Comparison of ENCODE assay signal across 12 mouse cellular contexts in the genomic region with DNA sequence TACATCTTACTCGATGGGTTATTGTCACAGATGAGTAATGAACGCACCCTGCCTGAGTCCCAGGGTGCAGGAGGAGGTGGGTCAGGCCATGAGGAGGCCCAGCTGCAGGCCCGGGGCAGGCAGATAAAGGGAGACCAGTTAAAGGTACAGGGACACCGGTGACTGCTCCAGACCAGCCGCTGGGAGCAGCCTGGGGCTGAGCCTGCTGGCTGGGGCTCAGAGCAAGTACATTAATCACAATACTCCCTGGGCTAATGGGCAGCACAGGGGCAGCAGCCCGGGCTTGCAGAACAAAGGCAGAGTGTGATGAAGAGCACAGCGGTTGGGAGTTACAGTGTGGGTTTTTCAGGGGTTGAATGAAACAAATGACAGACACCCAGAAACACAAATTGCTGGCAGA.
DNase-seq lines count a peak whose midpoint lies in the region; ATAC-seq and TF ChIP-seq lines count a peak whose summit lies in the region.
"Had no signal": no experiment of that assay in that cellular context is flagged by ENCODE, and none has a peak within 500 bp of the region (broad histone marks: within the 10 kb centered on the region; RNA-seq: fewer than 3 reads in every experiment).

No protein-coding gene starts in this region.

- 0 out of 2 replicates have a peak, but pooled peaks have one; percentile 26 for ATAC-seq in heart, embryonic 11.5 days (replicated peaks; ENCODE audit: insufficient number of reproducible peaks, low FRiP score, low TSS enrichment)
- peak; percentile 53; the same call in 1 of the 2 replicates for ATAC-seq in midbrain, embryonic 14.5 days (ENCODE audit: low FRiP score, low TSS enrichment)
- ATAC-seq in liver, embryonic 12.5 days = no peak
- ATAC-seq: inflammation-experienced regulatory T-cells, adult 6 months; Patski had no signal

- WGBS in heart, embryonic 11.5 days (ENCODE audit: insufficient replicate concordance) = 23% methylated on average over 7 of the region's 7 CpGs
- 11% methylated on average over 7 of the region's 7 CpGs for WGBS in midbrain, embryonic 14.5 days
- WGBS in liver, embryonic 12.5 days (ENCODE audit: insufficient replicate concordance) = 36% methylated on average over 7 of the region's 7 CpGs

- no peaks in the 10 kb centered on the region for H3K9me3 ChIP-seq in heart, embryonic 11.5 days (replicated peaks; ENCODE audit: control insufficient read depth, low read length)
- H3K9me3 ChIP-seq in midbrain, embryonic 14.5 days (ENCODE audit: control insufficient read depth, low read length) = no peaks in the 10 kb centered on the region
- H3K9me3 ChIP-seq in liver, embryonic 12.5 days (replicated peaks) = no peaks in the 10 kb centered on the region
- H3K9me3 ChIP-seq: embryonic facial prominence, embryonic 12.5 days had no signal

- no peak for DNase-seq in heart, postnatal 36 days
- DNase-seq in brain, embryonic 14.5 days (ENCODE audit: low read depth) = peak; percentile 70
- peak; percentile 26 for DNase-seq in forelimb bud, embryonic 11.5 days (ENCODE audit: low read depth, low spot score)
- peak; percentile 44 for DNase-seq in midbrain, embryonic 14.5 days
- no peak for DNase-seq in layer of hippocampus, postnatal 25 days (ENCODE audit: extremely low spot score in 1 of 2, low spot score in 1 of 2)
- no peak for DNase-seq in frontal cortex, postnatal 25 days (ENCODE audit: low spot score in 2 of 2)

- no peak overlapping the region for H3K27ac ChIP-seq in heart, embryonic 11.5 days (ENCODE audit: low read depth, low read length)
- peak overlapping the region; percentile 38; the same call in 1 of the 2 replicates for H3K27ac ChIP-seq in midbrain, embryonic 14.5 days (replicated peaks; ENCODE audit: low read depth, low read length)
- no peak overlapping the region for H3K27ac ChIP-seq in liver, embryonic 12.5 days
- H3K27ac ChIP-seq: embryonic facial prominence, embryonic 12.5 days; liver, embryonic 14.5 days had no signal

- TF ChIP-seq POLR2A in brain, embryonic 14.5 days (IDR thresholded peaks at IDR 0.05; ENCODE audit: borderline replicate concordance, extremely low read depth, insufficient read depth, insufficient read length, poor library complexity, severe bottlenecking) = no peak

- no peak overlapping the region for H3K9ac ChIP-seq in heart, embryonic 11.5 days (ENCODE audit: low read depth, low read length)
- no peak overlapping the region for H3K9ac ChIP-seq in midbrain, embryonic 14.5 days (replicated peaks; ENCODE audit: low read length)
- no peak overlapping the region for H3K9ac ChIP-seq in liver, embryonic 12.5 days
- H3K9ac ChIP-seq: embryonic facial prominence, embryonic 12.5 days; liver, embryonic 14.5 days had no signal

- H3K4me3 ChIP-seq in heart, embryonic 11.5 days (ENCODE audit: low read depth, low read length) = no peak overlapping the region
- H3K4me3 ChIP-seq in midbrain, embryonic 14.5 days (replicated peaks; ENCODE audit: low read depth, low read length) = no peak overlapping the region
- H3K4me3 ChIP-seq in liver, embryonic 12.5 days = no peak overlapping the region
- H3K4me3 ChIP-seq: embryonic facial prominence, embryonic 12.5 days had no signal

- no peaks in the 10 kb centered on the region for H3K4me1 ChIP-seq in heart, embryonic 11.5 days (ENCODE audit: control insufficient read depth, insufficient read depth, low read length)
- peaks cover 8% of the 10 kb centered on the region; the same call in 1 of the 2 replicates for H3K4me1 ChIP-seq in midbrain, embryonic 14.5 days (ENCODE audit: control insufficient read depth, insufficient read depth, low read length)
- H3K4me1 ChIP-seq in liver, embryonic 12.5 days = no peaks in the 10 kb centered on the region
- H3K4me1 ChIP-seq: embryonic facial prominence, embryonic 12.5 days had no signal

- intact Hi-C loops in heart, postnatal 36 days (cut with DNase I) = no loop called here

- H3K36me3 ChIP-seq in heart, embryonic 11.5 days (ENCODE audit: control insufficient read depth, insufficient read depth, low read length) = no peaks in the 10 kb centered on the region
- H3K36me3 ChIP-seq in midbrain, embryonic 14.5 days (ENCODE audit: control insufficient read depth, insufficient read depth, low read length) = no peaks in the 10 kb centered on the region
- no peaks in the 10 kb centered on the region for H3K36me3 ChIP-seq in liver, embryonic 12.5 days
- H3K36me3 ChIP-seq: embryonic facial prominence, embryonic 12.5 days had no signal

- H3K27me3 ChIP-seq in heart, embryonic 11.5 days (ENCODE audit: control insufficient read depth, insufficient read depth, low read length) = no peaks in the 10 kb centered on the region
- no peaks in the 10 kb centered on the region for H3K27me3 ChIP-seq in midbrain, embryonic 14.5 days (ENCODE audit: control insufficient read depth, insufficient read depth, low read length)
- H3K27me3 ChIP-seq in liver, embryonic 12.5 days (replicated peaks) = no peaks in the 10 kb centered on the region
- H3K27me3 ChIP-seq: embryonic facial prominence, embryonic 12.5 days had no signal

- TF ChIP-seq CTCF in brain, embryonic 14.5 days (IDR thresholded peaks at IDR 0.05; ENCODE audit: borderline replicate concordance, extremely low read depth, insufficient read depth, insufficient read length) = no peak

- H3K4me2 ChIP-seq in heart, embryonic 11.5 days = no peak overlapping the region
- 0 out of 2 replicates have a peak overlapping the region, but pooled peaks have one; percentile 15 for H3K4me2 ChIP-seq in midbrain, embryonic 14.5 days (ENCODE audit: low read length)
- no peak overlapping the region for H3K4me2 ChIP-seq in liver, embryonic 12.5 days
- H3K4me2 ChIP-seq: embryonic facial prominence, embryonic 12.5 days had no signal

Comparison
In these comparisons a context has a peak if more than half of its experiments do, and no peak if none do; other contexts are left out.
1. DNase-seq: peak in brain, embryonic 14.5 days (single experiment), forelimb bud, embryonic 11.5 days (single experiment) and midbrain, embryonic 14.5 days (single experiment); none in heart, postnatal 36 days (0 of 2), layer of hippocampus, postnatal 25 days (0 of 2) and frontal cortex, postnatal 25 days (0 of 2).